Mouse (Mus musculus): ENCODE data around the gene Hsph1.

- TF ChIP-seq USF1 (IDR thresholded peaks at IDR 0.05; ENCODE audit: low read depth) (no peak), POLR2A (IDR thresholded peaks at IDR 0.05; ENCODE audit: insufficient read length, low read depth) (no peak), CEBPB (IDR thresholded peaks at IDR 0.05; ENCODE audit: insufficient read depth, poor library complexity, severe bottlenecking) (no peak), MYOG (IDR thresholded peaks at IDR 0.05; ENCODE audit: control insufficient read depth in 1 of 3, insufficient read depth in 1 of 3, insufficient read length in 2 of 3, low read depth in 2 of 3) (no peak), MAX (IDR thresholded peaks at IDR 0.05; ENCODE audit: low read depth) (no peak), TCF12 (IDR thresholded peaks at IDR 0.05; ENCODE audit: insufficient read depth, poor library complexity, severe bottlenecking) (no peak), E2F4 (IDR thresholded peaks at IDR 0.05; ENCODE audit: insufficient read depth) (no peak), MYOD1 (IDR thresholded peaks at IDR 0.05; ENCODE audit: control insufficient read depth in 1 of 3, insufficient read length in 2 of 3, low read depth in 2 of 3) (no peak), TCF3 (IDR thresholded peaks at IDR 0.05; ENCODE audit: insufficient read length, low read depth) (no peak), POLR2AphosphoS2 (IDR thresholded peaks at IDR 0.05; ENCODE audit: insufficient read length, low read depth) (no peak)
Observed at GRCm38 (mm10) chr5:149601996-149602395, 34.2 kb downstream of the Hsph1 start.
